Mouse (Mus musculus): ENCODE measurements around the gene Pik3c2g.

The Pik3c2g gene

GRCm38 (mm10) chr6:139735708-139736626, 148.9 kb downstream of the Pik3c2g start:
- no peak for DNase-seq

GRCm38 (mm10) chr6:139738350-139738749, 151.3 kb downstream of the Pik3c2g start:
- no peak for DNase-seq

GRCm38 (mm10) chr6:139742693-139743432, 155.8 kb downstream of the Pik3c2g start:
- DNase-seq, result no peak

GRCm38 (mm10) chr6:139746758-139747479, 159.9 kb downstream of the Pik3c2g start:
- DNase-seq, result no peak

GRCm38 (mm10) chr6:139748091-139748771, 161.2 kb downstream of the Pik3c2g start:
- DNase-seq, result no peak

GRCm38 (mm10) chr6:139750599-139750998, 163.6 kb downstream of the Pik3c2g start:
- no peak for DNase-seq

GRCm38 (mm10) chr6:139751022-139751421, 164.0 kb downstream of the Pik3c2g start:
- DNase-seq, result no peak

- no peak for DNase-seq
Observed at GRCm38 (mm10) chr6:139757876-139758275, 170.9 kb downstream of the Pik3c2g start.

- DNase-seq, result no peak
Observed at GRCm38 (mm10) chr6:139760978-139761377, 174.0 kb downstream of the Pik3c2g start.

- no peak for DNase-seq
Observed at GRCm38 (mm10) chr6:139764398-139764797, 177.4 kb downstream of the Pik3c2g start.

- no peak for DNase-seq
Observed at GRCm38 (mm10) chr6:139769744-139770473, 182.9 kb downstream of the Pik3c2g start.

- no peak for DNase-seq
Observed at GRCm38 (mm10) chr6:139770535-139770934, 183.5 kb downstream of the Pik3c2g start.

- peak; percentile 8 to 20 for DNase-seq
Observed at GRCm38 (mm10) chr6:139777576-139778282, 190.7 kb downstream of the Pik3c2g start.

GRCm38 (mm10) chr6:139780028-139780427, 193.0 kb downstream of the Pik3c2g start:
- DNase-seq, result no peak

- DNase-seq, result no peak
Observed at GRCm38 (mm10) chr6:139789479-139789878, 202.5 kb downstream of the Pik3c2g start.

GRCm38 (mm10) chr6:139799541-139800226, 212.7 kb downstream of the Pik3c2g start:
- DNase-seq, result no peak

- DNase-seq, result no peak
Observed at GRCm38 (mm10) chr6:139821916-139822315, 234.9 kb downstream of the Pik3c2g start.

GRCm38 (mm10) chr6:139838239-139838638, 251.2 kb downstream of the Pik3c2g start:
- DNase-seq, result no peak

- DNase-seq, result no peak
Observed at GRCm38 (mm10) chr6:139838713-139839112, 251.7 kb downstream of the Pik3c2g start.

GRCm38 (mm10) chr6:139839907-139840306, 252.9 kb downstream of the Pik3c2g start:
- no peak for DNase-seq

Data from lung, adult 18-20 months (tissue).